Mouse (Mus musculus) hindbrain, embryonic 14.5 days (tissue): ENCODE measurements around the gene Ddx23. TPM values are rescaled to one million over a fixed set of nuclear protein-coding genes. Genes with fewer than 3 reads are reported as not detected.

Experiments
- ATAC-seq: fragments of 200-750 bp; cut with Nextera tagmentation; 2 replicates; pipeline ENCODE4 v1.8.0; 2017; ENCODE audit warnings: moderate number of reproducible peaks, mild to moderate bottlenecking, moderate TSS enrichment, moderate library complexity; ENCODE audit not compliant: low FRiP score
- DNase-seq: peaks from one replicate; pipeline ENCODE4 v3.0.0-alpha.2; 2015; ENCODE audit warnings: low spot score
- H3K27ac ChIP-seq: fragments of 300-500 bp; sonication (generic); 2 replicates; pipeline ENCODE4 v1.5.1; 2014; ENCODE audit warnings: mild to moderate bottlenecking, moderate library complexity
- H3K27me3 ChIP-seq: fragments of 300-500 bp; sonication (generic); 2 replicates; pipeline ENCODE4 v1.6.1; 2014; ENCODE audit warnings: mild to moderate bottlenecking, low read length, mixed read lengths; ENCODE audit not compliant: control insufficient read depth, insufficient read depth
- H3K36me3 ChIP-seq: fragments of 300-500 bp; sonication (generic); replicated peaks from 2 replicates; pipeline ENCODE4 v1.6.1; 2014; ENCODE audit not compliant: control insufficient read depth, insufficient read depth
- H3K4me1 ChIP-seq: fragments of 300-500 bp; sonication (generic); replicated peaks from 2 replicates; pipeline ENCODE4 v1.6.1; 2014; ENCODE audit warnings: antibody characterized with exemption, low read length, mixed read lengths; ENCODE audit not compliant: control insufficient read depth, insufficient read depth
- H3K4me2 ChIP-seq: fragments of 300-500 bp; sonication (generic); replicated peaks from 2 replicates; pipeline ENCODE4 v1.6.1; 2014; ENCODE audit warnings: mild to moderate bottlenecking, moderate library complexity
- H3K4me3 ChIP-seq: fragments of 300-500 bp; sonication (generic); replicated peaks from 2 replicates; pipeline ENCODE4 v1.5.1; 2014; ENCODE audit warnings: mild to moderate bottlenecking, low read length
- H3K9ac ChIP-seq: fragments of 300-500 bp; sonication (generic); 2 replicates; pipeline ENCODE4 v1.6.1; 2014
- H3K9me3 ChIP-seq: fragments of 300-500 bp; sonication (generic); 2 replicates; pipeline ENCODE4 v1.6.1; 2016; ENCODE audit warnings: low read length; ENCODE audit not compliant: control insufficient read depth
- WGBS: fragments of 180-500 bp; shearing (Covaris S2); extraction: QIAGEN DNeasy Blood & Tissue Kit; methylation state at CpG from one replicate; pipeline ENCODE4 v1.1.7; 2014; 5-methylcytosine and 5-hydroxymethylcytosine counted together
- polyA plus RNA-seq: library from polyadenylated mRNA; unstranded; fragments of >200 nt; fragmentation: Nextera tagmentation; extraction: Ambion mirVana; gene quantifications from 2 replicates; pipeline ENCODE4 v1.2.1, GENCODE M21; 2014

Gene Ddx23
- polyA plus RNA-seq, 1 experiment from 2014 or later = 22.5 TPM

- H3K9me3 ChIP-seq = no peaks in the 10 kb centered on the region
- H3K4me2 ChIP-seq = no peak overlapping the region
- peaks cover 30% of the 10 kb centered on the region for H3K4me1 ChIP-seq
- no peaks in the 10 kb centered on the region for H3K36me3 ChIP-seq
- ATAC-seq = no peak
- 65% methylated on average over 6 of the region's 6 CpGs for WGBS
- no peak for DNase-seq
- H3K4me3 ChIP-seq = no peak overlapping the region
- H3K27me3 ChIP-seq = no peaks in the 10 kb centered on the region
- H3K9ac ChIP-seq = no peak overlapping the region
- peak overlapping the region; percentile 39; the same call in 1 of the 2 replicates for H3K27ac ChIP-seq
Observed at GRCm38 (mm10) chr15:98629464-98629863, 33.2 kb downstream of the Ddx23 start.

GRCm38 (mm10) chr15:98628589-98629254 is 34.0 kb downstream of the Ddx23 start:
- Histone ChIP-seq H3K4me3 (no peak overlapping the region), H3K4me1 (peaks cover 30% of the 10 kb centered on the region), H3K27me3 (no peaks in the 10 kb centered on the region), H3K9me3 (no peaks in the 10 kb centered on the region), H3K27ac (peak overlapping the region; percentile 39), H3K4me2 (peak overlapping the region; percentile 38), H3K9ac (peak overlapping the region; percentile 40), H3K36me3 (no peaks in the 10 kb centered on the region)
- 6% methylated on average over 20 of the region's 20 CpGs for WGBS
- DNase-seq (peak; percentile 46), ATAC-seq (no peak)

GRCm38 (mm10) chr15:98626487-98627212 is 36.0 kb downstream of the Ddx23 start:
- WGBS = 79% methylated on average over 7 of the region's 7 CpGs
- Histone ChIP-seq H3K36me3 (no peaks in the 10 kb centered on the region), H3K27ac (no peak overlapping the region), H3K4me1 (peaks cover 17% of the 10 kb centered on the region), H3K4me3 (no peak overlapping the region), H3K27me3 (no peaks in the 10 kb centered on the region), H3K9ac (no peak overlapping the region), H3K4me2 (no peak overlapping the region), H3K9me3 (no peaks in the 10 kb centered on the region)
- no peak for DNase-seq
- no peak for ATAC-seq

- H3K27ac ChIP-seq = no peak overlapping the region
Observed at GRCm38 (mm10) chr15:98626078-98626477, 36.6 kb downstream of the Ddx23 start.

GRCm38 (mm10) chr15:98623361-98623821 is 39.3 kb downstream of the Ddx23 start:
- ATAC-seq (no peak), DNase-seq (no peak)
- Histone ChIP-seq H3K9ac (no peak overlapping the region), H3K27ac (no peak overlapping the region), H3K36me3 (no peaks in the 10 kb centered on the region), H3K9me3 (no peaks in the 10 kb centered on the region), H3K4me1 (peaks cover 6% of the 10 kb centered on the region; the same call in 1 of the 2 replicates), H3K4me3 (no peak overlapping the region), H3K27me3 (no peaks in the 10 kb centered on the region), H3K4me2 (no peak overlapping the region)
- 60% methylated on average over 5 of the region's 5 CpGs for WGBS

More at GRCm38 (mm10) chr15:98626078-98626477, 36.6 kb downstream of the Ddx23 start:
- no peak for DNase-seq
- H3K9me3 ChIP-seq = no peaks in the 10 kb centered on the region
- no peak for ATAC-seq
- H3K4me3 ChIP-seq = no peak overlapping the region
- H3K4me2 ChIP-seq = no peak overlapping the region
- H3K4me1 ChIP-seq = peaks cover 17% of the 10 kb centered on the region
- H3K36me3 ChIP-seq = no peaks in the 10 kb centered on the region
- H3K27me3 ChIP-seq = no peaks in the 10 kb centered on the region
- 21% methylated on average over 8 of the region's 8 CpGs for WGBS
- H3K9ac ChIP-seq = no peak overlapping the region

- ATAC-seq = no peak
- H3K36me3 ChIP-seq = no peaks in the 10 kb centered on the region
- no peaks in the 10 kb centered on the region for H3K27me3 ChIP-seq
- no peaks in the 10 kb centered on the region for H3K9me3 ChIP-seq
- WGBS = 20% methylated on average over 6 of the region's 6 CpGs
- no peak overlapping the region for H3K9ac ChIP-seq
- H3K4me2 ChIP-seq = no peak overlapping the region
- no peak overlapping the region for H3K27ac ChIP-seq
- no peak overlapping the region for H3K4me3 ChIP-seq
- no peak for DNase-seq
- H3K4me1 ChIP-seq = no peaks in the 10 kb centered on the region
Observed at GRCm38 (mm10) chr15:98622721-98623120, 40.0 kb downstream of the Ddx23 start.

GRCm38 (mm10) chr15:98622199-98622598 is 40.5 kb downstream of the Ddx23 start:
- Histone ChIP-seq H3K9ac (no peak overlapping the region), H3K4me3 (no peak overlapping the region), H3K27me3 (no peaks in the 10 kb centered on the region), H3K36me3 (no peaks in the 10 kb centered on the region), H3K4me2 (no peak overlapping the region), H3K27ac (no peak overlapping the region), H3K4me1 (no peaks in the 10 kb centered on the region), H3K9me3 (no peaks in the 10 kb centered on the region)
- 9% methylated on average over 7 of the region's 7 CpGs for WGBS
- no peak for ATAC-seq
- no peak for DNase-seq

GRCm38 (mm10) chr15:98617176-98617537 is 45.5 kb downstream of the Ddx23 start:
- ATAC-seq (no peak), DNase-seq (peak; percentile 93)
- H3K9me3 ChIP-seq = no peaks in the 10 kb centered on the region
- no peak overlapping the region for H3K4me2 ChIP-seq
- H3K36me3 ChIP-seq = no peaks in the 10 kb centered on the region
- no peak overlapping the region for H3K9ac ChIP-seq
- H3K4me3 ChIP-seq = no peak overlapping the region
- H3K27me3 ChIP-seq = no peaks in the 10 kb centered on the region
- H3K27ac ChIP-seq = no peak overlapping the region
- H3K4me1 ChIP-seq = no peaks in the 10 kb centered on the region
- WGBS = under 1% methylated on average over 12 of the region's 12 CpGs

GRCm38 (mm10) chr15:98616362-98617175 is 46.1 kb downstream of the Ddx23 start:
- ATAC-seq = no peak
- no peaks in the 10 kb centered on the region for H3K4me1 ChIP-seq
- no peaks in the 10 kb centered on the region for H3K36me3 ChIP-seq
- no peaks in the 10 kb centered on the region for H3K9me3 ChIP-seq
- H3K27me3 ChIP-seq = no peaks in the 10 kb centered on the region
- DNase-seq = no peak
- no peak overlapping the region for H3K4me3 ChIP-seq
- no peak overlapping the region for H3K9ac ChIP-seq
- 47% methylated on average over 20 of the region's 20 CpGs for WGBS
- no peak overlapping the region for H3K4me2 ChIP-seq
- no peak overlapping the region for H3K27ac ChIP-seq
